Mouse (Mus musculus) thymus, adult 2 months (tissue): ENCODE results near the gene Ccnjl.

Experiments used
- CTCF ChIP-seq: fragments of 200-500 bp; IDR thresholded peaks from 2 replicates; pipeline ENCODE4 v1.5.1; 2012; ENCODE audit warnings: mild to moderate bottlenecking, control low read depth, low read length, moderate library complexity, borderline replicate concordance; ENCODE audit not compliant: control insufficient read depth, poor library complexity, insufficient read depth; ENCODE audit errors: extremely low read depth
- POLR2A ChIP-seq: fragments of 200-500 bp; IDR thresholded peaks from 2 replicates; pipeline ENCODE4 v1.6.1; 2012; ENCODE audit warnings: mild to moderate bottlenecking, low read length, control low read depth, moderate library complexity; ENCODE audit not compliant: control insufficient read depth, poor library complexity, insufficient read depth; ENCODE audit errors: extremely low read depth

DNA sequence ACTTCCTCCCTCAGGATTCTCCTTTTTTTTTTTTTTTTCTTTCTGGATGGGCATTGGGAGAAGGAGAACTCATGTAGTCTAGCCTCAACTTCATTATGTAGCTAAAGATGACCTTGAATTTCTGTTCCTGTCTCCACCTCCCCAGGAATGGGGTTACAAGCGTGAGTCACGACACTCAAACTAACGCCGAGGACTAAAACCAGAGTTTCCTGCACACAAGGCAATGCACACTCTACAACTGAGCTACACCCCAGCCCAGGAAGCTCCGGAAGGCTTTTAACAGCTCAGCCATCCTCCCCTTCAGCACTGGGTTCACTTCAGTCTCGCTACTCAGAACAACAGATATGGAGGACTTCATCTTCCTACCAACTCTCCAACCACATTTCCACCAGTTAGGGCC, 76.3 kb downstream of the Ccnjl start:
- TF ChIP-seq CTCF, result no peak
- TF ChIP-seq POLR2A, result no peak
